Mouse (Mus musculus) CH12F3 (cell line): Measurements from ENCODE around the gene Dgkg.

Experiments
- in situ Hi-C: fragments of 300-500 bp; cut with MboI; formaldehyde crosslinking; loops from 2 replicates; pipeline ENCODE4 v1.14.3; 2020; ENCODE audit warnings: low sequenced_read_pairs

Dgkg gene

DNA sequence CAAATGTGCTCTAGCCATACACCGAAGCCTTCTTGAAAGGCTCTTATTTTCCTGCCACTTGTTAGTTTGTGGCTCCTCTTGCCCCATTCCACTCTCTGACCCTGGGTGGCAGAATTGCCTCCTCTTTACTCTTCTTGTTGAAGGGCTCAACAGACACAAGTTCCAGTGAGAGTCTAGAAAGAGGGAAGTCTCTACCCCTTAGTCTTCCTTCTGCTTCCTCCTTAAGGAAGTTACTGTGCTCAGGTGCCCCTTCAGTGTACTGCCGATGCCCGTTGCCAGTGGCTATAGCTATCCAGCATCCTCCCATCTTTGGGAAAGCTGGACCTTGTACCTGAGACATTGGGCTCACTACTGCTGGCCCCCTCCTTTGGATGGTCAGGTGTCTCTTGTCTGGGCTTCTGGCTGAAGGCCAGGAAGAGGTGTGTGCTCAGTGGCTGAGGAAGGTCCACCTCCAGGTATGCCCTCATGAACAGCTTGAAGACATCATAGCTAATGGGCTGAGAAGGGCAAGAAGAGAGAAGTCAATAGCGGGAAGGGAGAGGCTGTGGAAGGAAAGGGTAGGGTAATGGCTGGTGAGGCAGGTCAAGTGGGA, 56.8 kb downstream of the Dgkg start:
- in situ Hi-C loops, result no loop called here

DNA sequence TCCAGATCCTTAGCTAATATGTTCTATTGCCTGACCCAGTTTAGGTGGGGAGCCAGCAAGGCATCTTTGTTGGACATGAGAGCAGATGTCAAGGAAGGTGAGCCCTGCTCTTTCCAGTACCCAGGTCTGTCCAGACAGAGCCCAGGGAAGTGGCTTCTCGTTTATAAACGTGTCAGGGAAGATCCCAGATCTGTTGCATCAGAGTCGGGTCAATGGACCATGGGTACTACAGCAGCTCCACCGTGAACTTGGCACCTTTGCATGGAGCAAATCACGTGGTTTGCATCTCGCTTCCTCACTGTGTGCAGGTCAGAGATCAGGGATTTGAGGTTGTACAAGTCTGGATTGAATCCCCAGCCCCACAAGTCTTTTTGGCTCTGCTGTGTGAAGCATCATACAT, 58.3 kb downstream of the Dgkg start:
- in situ Hi-C loops, result no loop called here

DNA sequence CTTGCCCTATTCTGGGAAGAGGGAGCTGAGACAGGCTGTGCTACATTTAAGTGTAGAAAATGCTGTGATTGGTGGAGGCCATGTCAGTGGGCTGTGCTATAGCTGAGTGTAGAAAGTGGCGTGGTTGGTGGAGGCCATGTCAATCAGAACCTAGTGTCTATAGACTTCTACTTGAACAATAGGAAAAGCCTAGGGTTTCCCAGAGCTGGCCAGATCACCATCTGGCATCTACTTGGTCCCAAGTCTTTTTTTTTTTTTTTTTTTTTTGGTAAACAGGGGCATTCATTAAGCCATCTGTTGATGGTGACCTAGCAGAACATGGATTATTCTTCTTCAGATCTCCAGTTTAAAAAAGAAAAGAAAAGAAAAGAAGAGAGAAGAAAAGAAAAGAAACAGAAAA, 60.6 kb downstream of the Dgkg start:
- in situ Hi-C loops, result no loop called here

GRCm38 (mm10) chr16:22593907-22594306, 63.1 kb downstream of the Dgkg start:
- in situ Hi-C loops, result no loop called here

DNA sequence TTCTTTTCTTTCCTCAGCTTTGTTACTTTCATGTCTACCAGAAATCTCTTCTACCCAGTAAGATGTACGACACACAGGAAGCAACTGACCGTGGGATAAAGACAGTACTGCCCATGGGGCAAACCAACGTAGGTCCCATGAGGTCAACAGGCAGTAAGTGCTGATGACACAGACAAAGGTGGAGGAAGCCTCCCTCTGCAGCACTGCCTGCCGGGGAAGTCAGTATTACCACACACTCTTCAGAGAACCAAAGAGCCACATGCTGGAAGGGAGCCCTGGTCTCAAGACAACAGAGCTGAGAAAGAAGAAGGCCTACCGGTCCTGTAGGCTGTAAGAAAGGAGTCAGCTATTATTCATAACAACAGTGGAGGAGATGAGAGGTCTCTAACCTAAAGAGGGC, 67.4 kb downstream of the Dgkg start:
- in situ Hi-C loops, result no loop called here

- in situ Hi-C loops, result no loop called here
These were observed 70.7 kb downstream of the Dgkg start for GRCm38 (mm10) chr16:22586151-22586836.

GRCm38 (mm10) chr16:22585523-22585922, 71.5 kb downstream of the Dgkg start:
- in situ Hi-C loops, result no loop called here

DNA sequence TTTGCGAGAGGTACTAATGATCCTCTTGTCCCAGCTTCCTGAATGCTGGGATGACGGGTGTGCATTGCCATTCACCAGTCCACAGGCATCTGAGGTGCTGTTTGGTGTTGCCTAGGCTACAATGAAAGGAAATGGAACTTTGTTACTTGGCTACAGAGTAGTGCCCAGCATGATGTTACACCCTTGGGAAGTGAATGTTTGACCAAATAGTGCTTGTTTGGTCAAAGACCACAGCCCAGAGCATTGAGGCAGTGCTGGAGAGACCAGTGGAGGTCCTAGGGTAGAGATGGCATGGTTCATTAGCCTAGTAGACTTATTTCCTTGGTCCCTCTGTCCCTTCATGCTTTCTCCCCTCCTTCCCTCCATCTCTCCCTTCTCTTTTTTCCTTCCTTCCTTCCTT, 73.6 kb downstream of the Dgkg start:
- in situ Hi-C loops, result no loop called here

DNA sequence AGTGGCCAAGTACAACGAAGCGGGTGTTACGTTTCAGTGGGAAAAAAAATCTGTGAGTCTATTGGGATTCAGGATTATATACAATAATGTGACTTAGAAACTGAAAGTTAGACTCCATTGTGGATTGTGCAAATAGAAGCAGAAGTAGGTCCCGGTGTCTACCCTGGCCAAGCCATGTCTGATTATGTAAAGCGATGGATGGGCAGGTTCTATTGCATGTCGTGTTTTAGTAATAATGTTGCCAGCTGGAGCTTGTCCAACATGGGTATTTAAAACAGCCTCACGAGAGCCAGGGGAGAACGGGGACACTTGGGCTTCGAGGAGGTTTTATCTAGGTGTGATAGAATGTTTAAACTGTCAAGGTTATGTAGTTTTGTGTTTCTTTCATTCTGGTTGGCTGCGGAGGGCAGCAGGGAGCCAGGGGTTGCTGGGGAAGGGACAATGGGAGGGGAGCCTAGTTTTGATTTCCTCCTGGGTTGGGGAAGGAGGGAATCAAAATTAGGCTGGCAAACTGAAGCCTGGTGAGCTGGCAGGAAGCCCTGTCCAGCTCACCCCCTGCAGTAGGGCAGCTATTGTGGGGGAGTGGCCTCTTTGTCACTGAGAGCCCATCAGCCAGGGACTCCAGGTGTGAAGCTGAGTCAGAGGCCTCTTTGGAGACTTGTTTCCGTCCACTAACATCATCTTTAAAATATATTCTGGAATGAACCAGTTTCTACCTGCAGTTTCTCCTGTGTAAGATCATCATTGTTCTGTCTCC, 74.7 kb downstream of the Dgkg start:
- in situ Hi-C loops, result no loop called here

DNA sequence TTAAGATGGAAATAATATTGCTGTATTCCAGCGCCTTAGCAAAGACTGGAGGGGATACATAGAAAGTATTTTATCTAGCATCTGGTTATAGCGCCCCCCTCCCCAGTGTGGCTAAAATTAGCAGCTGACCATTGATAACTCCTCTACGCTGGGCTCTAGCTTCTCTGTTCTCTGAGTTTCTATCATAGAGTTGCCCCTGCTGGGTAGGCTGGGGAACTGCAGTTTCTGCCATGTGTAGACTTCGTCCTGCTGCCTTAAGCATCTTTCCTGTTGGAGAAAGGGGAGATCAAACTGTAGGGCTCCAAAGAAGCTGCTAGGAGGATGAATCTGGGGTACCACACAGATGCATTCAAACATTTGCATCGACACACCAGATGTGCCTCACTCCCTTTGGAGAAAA, 76.9 kb downstream of the Dgkg start:
- in situ Hi-C loops, result no loop called here

- in situ Hi-C loops, result no loop called here
These were observed 78.1 kb downstream of the Dgkg start for GRCm38 (mm10) chr16:22578883-22579282.

DNA sequence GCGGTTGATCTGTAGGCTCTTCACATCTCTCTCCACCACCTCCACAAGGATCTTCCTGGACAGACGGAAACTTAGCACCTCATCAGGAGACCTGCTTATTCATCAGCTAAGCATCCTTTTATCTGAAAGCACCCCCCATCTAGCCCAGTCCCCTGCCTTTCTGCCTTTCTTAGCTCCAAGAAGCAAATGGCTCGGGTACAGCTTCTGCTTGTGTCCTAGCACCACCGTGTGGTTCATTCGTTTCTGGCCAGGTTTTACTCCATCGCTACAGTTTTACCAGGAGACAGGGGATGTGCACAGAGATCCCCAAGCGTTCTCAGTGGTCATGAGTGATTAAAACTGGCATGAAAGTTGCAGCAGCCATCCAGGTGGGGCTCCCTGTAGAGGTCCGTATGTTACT, 79.4 kb downstream of the Dgkg start:
- in situ Hi-C loops, result no loop called here

GRCm38 (mm10) chr16:22574164-22574563, 82.9 kb downstream of the Dgkg start:
- in situ Hi-C loops, result no loop called here

- in situ Hi-C loops, result no loop called here
These were observed 84.2 kb downstream of the Dgkg start for GRCm38 (mm10) chr16:22572641-22573341.

- in situ Hi-C loops, result loop anchor here (5.0 kb wide), 1 partner anchor 237 kb away; no protein-coding TSS in a partner anchor
These were observed 92.1 kb downstream of the Dgkg start for GRCm38 (mm10) chr16:22564907-22565272.

DNA sequence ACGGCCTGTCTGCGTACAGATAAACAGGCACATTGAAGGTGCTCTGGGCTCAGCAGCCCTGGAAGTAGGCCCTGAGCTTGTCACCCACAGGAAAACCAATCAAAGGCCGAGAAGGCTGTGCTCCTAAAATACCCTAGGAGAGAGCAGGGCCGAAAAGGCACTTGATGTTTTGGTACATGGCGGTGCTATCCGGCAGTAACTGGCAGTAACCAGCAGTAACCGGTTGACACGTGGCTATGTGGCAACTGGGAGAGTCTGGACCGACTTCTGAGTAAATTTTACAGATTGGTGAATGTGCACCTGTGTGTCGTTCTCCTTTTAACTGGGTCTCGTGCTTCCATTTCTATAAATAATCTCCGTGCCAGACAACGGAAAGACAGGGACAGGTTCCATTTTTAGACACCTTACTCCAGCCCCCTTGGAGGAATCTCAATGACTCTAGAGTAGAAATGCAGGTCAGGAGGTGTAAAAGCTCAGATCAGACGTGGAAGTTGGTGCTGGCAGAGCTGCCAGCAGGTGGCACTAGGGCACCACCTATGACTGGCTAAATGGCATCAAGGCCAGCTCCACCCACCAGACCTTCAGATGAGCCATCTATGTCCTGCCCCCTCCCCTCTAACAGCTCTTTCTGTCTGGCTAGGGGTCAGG, 92.6 kb downstream of the Dgkg start:
- in situ Hi-C loops, result loop anchor here (5.0 kb wide), 1 partner anchor 238 kb away; no protein-coding TSS in a partner anchor

DNA sequence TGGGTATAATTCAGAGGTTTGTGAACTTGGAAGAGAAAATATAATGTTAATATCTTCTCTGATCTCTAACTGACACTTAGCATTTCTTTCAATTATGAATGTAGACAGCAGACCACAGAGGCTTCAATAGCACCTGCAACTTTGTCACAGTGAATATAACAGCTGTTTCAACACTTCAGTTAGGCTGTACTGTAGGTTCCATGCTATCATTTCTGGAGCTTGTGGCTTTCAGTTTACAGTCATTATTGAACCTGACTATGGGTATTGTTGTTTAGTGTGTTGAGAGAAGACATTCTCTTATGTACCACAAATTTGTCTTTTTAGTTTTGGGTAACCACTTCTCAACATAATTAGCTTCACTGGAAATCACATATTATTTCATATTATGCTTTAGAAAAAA, 93.4 kb downstream of the Dgkg start:
- in situ Hi-C loops, result loop anchor here (5.0 kb wide), 1 partner anchor 239 kb away; no protein-coding TSS in a partner anchor

- in situ Hi-C loops, result loop anchor here (10.0 kb wide), 1 partner anchor 240 kb away; no protein-coding TSS in a partner anchor
These were observed 102.0 kb downstream of the Dgkg start for GRCm38 (mm10) chr16:22554996-22555395.

DNA sequence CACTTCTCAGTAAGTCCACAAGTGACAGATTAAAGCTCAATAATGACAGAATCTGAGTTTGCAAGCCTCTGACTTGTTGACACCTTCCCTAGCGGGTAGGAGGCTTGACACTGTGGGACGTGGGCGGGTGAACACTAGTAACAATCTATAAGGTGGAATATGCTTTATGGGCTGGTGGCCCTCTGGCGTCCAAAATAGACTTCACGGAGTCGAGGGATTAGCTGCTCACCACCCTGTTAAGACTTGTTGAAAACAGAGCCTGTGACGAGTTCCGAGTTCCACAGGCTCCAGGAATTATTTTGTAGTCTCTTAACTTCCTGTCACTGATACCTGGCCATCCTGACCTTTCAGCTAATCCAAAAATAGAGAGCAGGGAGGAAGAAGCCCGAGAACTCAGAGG, 104.7 kb downstream of the Dgkg start:
- in situ Hi-C loops, result loop anchor here (10.0 kb wide), 1 partner anchor 238 kb away; no protein-coding TSS in a partner anchor

DNA sequence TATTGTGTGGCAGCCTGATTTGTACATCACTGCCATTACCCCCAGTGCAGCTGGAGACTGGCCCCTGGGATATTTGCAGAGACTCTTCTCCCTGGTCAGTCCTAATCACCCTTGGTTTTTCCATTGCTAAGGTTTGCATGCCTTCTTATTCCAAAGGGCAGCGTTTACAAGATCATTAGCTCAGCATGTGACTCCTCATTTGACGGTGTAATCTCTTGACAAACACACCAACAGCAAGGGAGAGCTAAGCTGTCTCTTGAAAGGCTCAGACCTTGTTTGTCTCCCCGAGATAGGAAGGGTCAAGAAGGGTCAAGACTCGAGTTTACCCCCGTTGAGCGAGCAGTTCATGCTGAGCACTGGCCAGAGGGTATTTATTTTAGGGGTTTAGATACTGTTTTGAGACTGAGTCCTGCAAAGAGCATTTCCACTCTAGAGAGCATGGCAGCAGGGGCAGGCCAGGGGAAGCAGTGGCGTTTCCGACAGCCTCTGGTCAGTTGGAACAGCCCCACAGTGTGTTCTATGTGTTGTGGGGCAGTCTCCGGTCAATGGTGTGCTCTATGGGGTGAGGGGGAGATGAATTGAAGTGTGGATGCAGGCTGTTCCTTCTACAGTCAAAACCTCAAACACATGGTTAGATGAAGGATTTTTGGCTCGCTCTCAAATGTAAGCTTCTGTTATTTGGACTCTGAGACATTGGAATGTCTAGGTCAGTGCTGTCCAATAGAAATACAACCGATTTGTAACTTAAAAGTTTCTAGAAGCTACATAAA, 105.6 kb downstream of the Dgkg start:
- in situ Hi-C loops, result loop anchor here (10.0 kb wide), 1 partner anchor 237 kb away; no protein-coding TSS in a partner anchor
